Mouse (Mus musculus): ENCODE data around the gene Dcakd.
A peak's percentile ranks its signal among the peaks of the same experiment; 100 is the strongest.

The Dcakd gene

GRCm38 (mm10) chr11:103028176-103028891, at the start of gene Dcakd, which contains the start of gene Nmt1:
Dcakd (minus strand) TSS chr11:103028333.
Nmt1 (plus strand) TSS chr11:103028190.
- ATAC-seq (ENCODE audit: insufficient number of reproducible peaks, low FRiP score, low TSS enrichment): peak; percentile 97

GRCm38 (mm10) chr11:103076581-103076980, 48.4 kb upstream of the Dcakd start:
- no peak for ATAC-seq (ENCODE audit: insufficient number of reproducible peaks, low FRiP score, low TSS enrichment)

GRCm38 (mm10) chr11:103076010-103076409, 47.9 kb upstream of the Dcakd start:
- ATAC-seq (ENCODE audit: insufficient number of reproducible peaks, low FRiP score, low TSS enrichment): no peak

- no peak for ATAC-seq (ENCODE audit: insufficient number of reproducible peaks, low FRiP score, low TSS enrichment)
Measured at GRCm38 (mm10) chr11:103074796-103075323, 46.7 kb upstream of the Dcakd start.

- ATAC-seq (ENCODE audit: insufficient number of reproducible peaks, low FRiP score, low TSS enrichment): no peak
Measured at GRCm38 (mm10) chr11:103074121-103074650, 46.1 kb upstream of the Dcakd start.

- ATAC-seq (ENCODE audit: insufficient number of reproducible peaks, low FRiP score, low TSS enrichment): no peak
Measured at GRCm38 (mm10) chr11:103073671-103074070, 45.5 kb upstream of the Dcakd start.

GRCm38 (mm10) chr11:103070322-103070880, 42.3 kb upstream of the Dcakd start:
- no peak for ATAC-seq (ENCODE audit: insufficient number of reproducible peaks, low FRiP score, low TSS enrichment)

- ATAC-seq (ENCODE audit: insufficient number of reproducible peaks, low FRiP score, low TSS enrichment): no peak
Measured at GRCm38 (mm10) chr11:103069731-103070130, 41.6 kb upstream of the Dcakd start.

- ATAC-seq (ENCODE audit: insufficient number of reproducible peaks, low FRiP score, low TSS enrichment): no peak
Measured at GRCm38 (mm10) chr11:103068884-103069283, 40.8 kb upstream of the Dcakd start.

- no peak for ATAC-seq (ENCODE audit: insufficient number of reproducible peaks, low FRiP score, low TSS enrichment)
Measured at GRCm38 (mm10) chr11:103068272-103068671, 40.1 kb upstream of the Dcakd start.

GRCm38 (mm10) chr11:103067457-103068001, 39.4 kb upstream of the Dcakd start:
- no peak for ATAC-seq (ENCODE audit: insufficient number of reproducible peaks, low FRiP score, low TSS enrichment)

- ATAC-seq (ENCODE audit: insufficient number of reproducible peaks, low FRiP score, low TSS enrichment): no peak
Measured at GRCm38 (mm10) chr11:103067051-103067361, 38.9 kb upstream of the Dcakd start.

GRCm38 (mm10) chr11:103066191-103067050, 38.3 kb upstream of the Dcakd start:
- ATAC-seq (ENCODE audit: insufficient number of reproducible peaks, low FRiP score, low TSS enrichment): no peak

- no peak for ATAC-seq (ENCODE audit: insufficient number of reproducible peaks, low FRiP score, low TSS enrichment)
Measured at GRCm38 (mm10) chr11:103058499-103059085, 30.5 kb upstream of the Dcakd start.

- no peak for ATAC-seq (ENCODE audit: insufficient number of reproducible peaks, low FRiP score, low TSS enrichment)
Measured at GRCm38 (mm10) chr11:103056636-103057035, 28.5 kb upstream of the Dcakd start.

- ATAC-seq (ENCODE audit: insufficient number of reproducible peaks, low FRiP score, low TSS enrichment): no peak
Measured at GRCm38 (mm10) chr11:103054798-103055197, 26.7 kb upstream of the Dcakd start.

GRCm38 (mm10) chr11:103053191-103054076, 25.3 kb upstream of the Dcakd start:
- no peak for ATAC-seq (ENCODE audit: insufficient number of reproducible peaks, low FRiP score, low TSS enrichment)

- ATAC-seq (ENCODE audit: insufficient number of reproducible peaks, low FRiP score, low TSS enrichment): no peak
Measured at GRCm38 (mm10) chr11:103052078-103052477, 23.9 kb upstream of the Dcakd start.

GRCm38 (mm10) chr11:103051249-103051691, 23.1 kb upstream of the Dcakd start:
- ATAC-seq (ENCODE audit: insufficient number of reproducible peaks, low FRiP score, low TSS enrichment): no peak; the same call in 1 of the 2 replicates
